Mouse (Mus musculus) ES-E14 (cell line): ENCODE results near the gene Riiad1. TPM values are rescaled to one million over a fixed set of nuclear protein-coding genes. Genes with fewer than 3 reads are reported as not detected.

Experiments
- DNase-seq: peaks from one replicate; pipeline ENCODE4 v3.0.0-alpha.2; 2013; ENCODE audit warnings: low read depth, low spot score
- H3K27ac ChIP-seq: 2 replicates; pipeline ENCODE4 v1.5.1; 2012; ENCODE audit warnings: low read depth, mild to moderate bottlenecking, low read length, moderate library complexity, mixed read lengths; ENCODE audit not compliant: poor library complexity, insufficient read depth, severe bottlenecking
- H3K36me3 ChIP-seq: 2 replicates; pipeline ENCODE4 v1.6.1; 2012; ENCODE audit warnings: mild to moderate bottlenecking, low read length, moderate library complexity, mixed read lengths; ENCODE audit not compliant: control insufficient read depth, poor library complexity, insufficient read depth, severe bottlenecking
- H3K4me1 ChIP-seq, 2 experiments: fragments of 150-350 bp in 1 of 2; sonication (generic) in 1 of 2; 2 replicates each; pipeline ENCODE4 v1.6.1; 2012; ENCODE audit warnings: low read length in 2 of 2, mild to moderate bottlenecking in 1 of 2, mixed read lengths in 1 of 2; ENCODE audit not compliant: control insufficient read depth in 2 of 2, insufficient read depth in 2 of 2, poor library complexity in 1 of 2
- H3K4me3 ChIP-seq, 2 experiments: fragments of 150-350 bp in 1 of 2; sonication (generic) in 1 of 2; 2 replicates each; pipeline ENCODE4 v1.5.1; 2012; ENCODE audit warnings: low read length in 2 of 2, low read depth in 1 of 2, mild to moderate bottlenecking in 1 of 2, mixed read lengths in 1 of 2; ENCODE audit not compliant: insufficient read depth in 1 of 2, poor library complexity in 1 of 2, severe bottlenecking in 1 of 2
- H3K9ac ChIP-seq: 2 replicates; pipeline ENCODE4 v1.6.1; 2012; ENCODE audit warnings: low read depth, mild to moderate bottlenecking, low read length, mixed read lengths; ENCODE audit not compliant: poor library complexity, insufficient read depth, severe bottlenecking
- H3K9me3 ChIP-seq: fragments of 150-350 bp; sonication (generic); 2 replicates; pipeline ENCODE4 v1.6.1; 2012; ENCODE audit warnings: low read depth, mild to moderate bottlenecking, low read length; ENCODE audit not compliant: control insufficient read depth, insufficient read depth
- CHD2 ChIP-seq: IDR thresholded peaks from 2 replicates; pipeline ENCODE4 v1.6.1; 2014; ENCODE audit warnings: mild to moderate bottlenecking, low read depth, low read length, inconsistent platforms
- HCFC1 ChIP-seq: IDR thresholded peaks from 2 replicates; pipeline ENCODE4 v1.6.1; 2012; ENCODE audit warnings: low read length, inconsistent platforms, borderline replicate concordance; ENCODE audit not compliant: insufficient read depth
- MAFK ChIP-seq: IDR thresholded peaks from 2 replicates; pipeline ENCODE4 v1.6.1; 2014; ENCODE audit warnings: mild to moderate bottlenecking, low read depth, low read length, inconsistent platforms; ENCODE audit not compliant: insufficient read depth
- ZC3H11A ChIP-seq: IDR thresholded peaks from 2 replicates; pipeline ENCODE4 v1.6.1; 2012; ENCODE audit warnings: low read depth, mild to moderate bottlenecking, inconsistent platforms, low read length, borderline replicate concordance
- ZNF384 ChIP-seq: IDR thresholded peaks from 2 replicates; pipeline ENCODE4 v1.6.1; 2012; ENCODE audit warnings: low read depth, low read length, inconsistent platforms
- in situ Hi-C, 2 experiments: fragments of 600-800 bp; cut with MboI; formaldehyde crosslinking; loops; one replicate each; pipeline ENCODE4 v1.15.1; 2025; ENCODE audit warnings: low sequenced_read_pairs in 2 of 2, inconsistent platforms in 1 of 2; ENCODE audit not compliant: unreplicated experiment in 2 of 2
- total RNA-seq: library from RNA; depleted of rRNA; stranded (reverse); fragments of 300-350 nt; gene quantifications from 2 replicates; pipeline ENCODE4 v1.2.3, GENCODE M21; 2012

The Riiad1 gene
- total RNA-seq, 1 experiment = not detected

DNA sequence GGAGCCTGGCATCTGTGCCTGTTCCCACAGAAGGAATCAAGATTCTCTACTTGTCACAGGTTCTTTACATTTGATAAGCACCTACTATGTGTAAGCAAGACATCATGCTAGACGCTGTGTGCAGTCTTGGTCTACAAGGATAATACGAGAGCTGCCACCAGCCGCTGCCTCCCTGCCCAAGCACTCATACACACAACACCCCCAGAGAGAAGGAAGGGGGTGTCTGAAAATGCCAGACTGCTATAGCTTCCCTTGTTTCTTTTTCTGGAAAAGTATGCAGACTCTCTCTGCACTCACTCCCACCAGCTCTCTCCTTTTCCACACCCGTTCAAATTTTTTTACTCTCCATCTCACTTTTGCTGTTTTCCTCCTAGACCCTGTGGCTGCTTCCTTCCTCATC, 2.7 kb downstream of the Riiad1 start:
- Histone ChIP-seq H3K4me3 (no peak overlapping the region), H3K4me1 (peaks cover 2 to 11% of the 10 kb centered on the region in 2 experiments; a peak in 1 of 4 replicates), H3K27ac (no peak overlapping the region), H3K36me3 (no peaks in the 10 kb centered on the region), H3K9me3 (no peaks in the 10 kb centered on the region), H3K9ac (no peak overlapping the region)
- DNase-seq = no peak
- in situ Hi-C loops = no loop called here
- TF ChIP-seq ZNF384 (no peak), CHD2 (no peak), ZC3H11A (no peak), HCFC1 (no peak), MAFK (no peak)

DNA sequence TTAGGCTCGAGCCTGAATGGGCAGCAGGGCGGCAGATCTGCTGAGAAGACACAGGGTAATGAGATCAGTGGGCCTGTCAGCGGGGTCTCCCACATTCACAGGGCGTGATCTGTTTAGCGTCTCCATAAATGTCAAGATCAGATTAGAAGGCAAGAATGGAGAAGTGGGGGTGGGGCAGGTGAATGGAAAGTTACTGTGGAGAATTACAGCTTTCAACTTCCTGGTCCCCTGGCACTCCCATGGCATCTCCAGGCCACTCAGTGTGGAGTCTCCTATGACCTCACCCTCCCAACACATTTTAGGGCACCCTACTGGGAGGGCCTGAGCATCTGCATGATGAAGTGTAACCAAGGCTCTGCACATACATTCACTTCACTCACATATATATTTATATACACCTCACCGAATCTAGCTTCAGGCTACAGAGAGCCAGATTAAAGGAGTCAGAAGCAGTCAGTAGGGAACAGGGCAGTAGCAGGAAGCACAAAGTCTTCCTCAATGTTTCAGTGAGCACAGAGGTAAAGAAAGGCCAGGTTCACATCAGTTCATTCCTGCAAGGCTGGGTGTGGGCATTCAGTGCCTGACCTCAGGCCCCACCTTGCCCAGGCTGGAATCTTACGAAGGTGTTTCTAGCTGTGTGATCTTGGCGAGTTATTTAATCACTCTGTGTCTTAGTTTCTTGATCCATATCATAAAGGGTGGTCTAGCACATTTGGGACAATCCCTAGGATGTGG, 3.7 kb downstream of the Riiad1 start:
- Histone ChIP-seq H3K36me3 (no peaks in the 10 kb centered on the region), H3K4me1 (peaks cover 2 to 11% of the 10 kb centered on the region in 2 experiments; a peak in 1 of 4 replicates), H3K27ac (no peak overlapping the region), H3K9ac (no peak overlapping the region), H3K4me3 (no peak overlapping the region), H3K9me3 (no peaks in the 10 kb centered on the region)
- no peak for DNase-seq
- TF ChIP-seq ZC3H11A (no peak), MAFK (no peak), CHD2 (no peak), ZNF384 (no peak), HCFC1 (no peak)
- in situ Hi-C loops = no loop called here

DNA sequence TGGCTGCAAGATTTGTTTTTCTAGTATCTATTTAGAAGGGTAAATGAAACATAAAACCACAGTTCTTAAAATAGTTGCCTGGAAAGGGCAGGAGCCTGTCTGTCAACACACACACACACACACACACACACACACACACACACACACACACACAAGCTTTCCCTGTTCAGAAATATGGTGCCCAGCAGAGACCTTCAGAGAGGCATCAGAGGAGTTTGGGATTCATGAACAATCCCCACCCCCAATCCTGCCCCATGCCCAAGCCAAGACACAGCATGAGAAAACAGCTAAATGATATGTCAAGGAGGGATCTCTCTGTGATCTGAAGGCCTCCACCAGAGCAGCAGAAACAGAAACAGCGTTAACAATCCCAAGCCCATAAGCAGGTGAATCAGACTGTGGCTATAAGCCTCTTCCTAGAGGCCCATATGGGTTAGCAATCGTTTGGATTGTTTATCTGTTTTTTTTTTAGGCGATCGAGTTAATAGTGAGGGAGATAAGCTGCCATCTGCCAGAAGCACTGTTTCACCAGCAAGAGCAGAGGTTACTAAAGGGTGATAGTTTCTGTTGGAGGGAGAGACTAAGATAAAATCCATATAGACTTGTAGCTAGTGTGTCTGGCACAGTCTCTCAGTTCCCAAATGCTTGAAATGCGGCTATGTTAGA, 6.4 kb downstream of the Riiad1 start:
- in situ Hi-C loops = no loop called here
- no peak for DNase-seq
- Histone ChIP-seq H3K27ac (no peak overlapping the region), H3K4me1 (peaks cover 0 to 7% of the 10 kb centered on the region in 2 experiments; a peak in 1 of 4 replicates), H3K36me3 (no peaks in the 10 kb centered on the region), H3K9ac (no peak overlapping the region), H3K9me3 (no peaks in the 10 kb centered on the region), H3K4me3 (no peak overlapping the region)
- TF ChIP-seq ZC3H11A = no peak
- no peak for TF ChIP-seq HCFC1
- no peak for TF ChIP-seq MAFK
- no peak for TF ChIP-seq ZNF384
- TF ChIP-seq CHD2 = no peak

DNA sequence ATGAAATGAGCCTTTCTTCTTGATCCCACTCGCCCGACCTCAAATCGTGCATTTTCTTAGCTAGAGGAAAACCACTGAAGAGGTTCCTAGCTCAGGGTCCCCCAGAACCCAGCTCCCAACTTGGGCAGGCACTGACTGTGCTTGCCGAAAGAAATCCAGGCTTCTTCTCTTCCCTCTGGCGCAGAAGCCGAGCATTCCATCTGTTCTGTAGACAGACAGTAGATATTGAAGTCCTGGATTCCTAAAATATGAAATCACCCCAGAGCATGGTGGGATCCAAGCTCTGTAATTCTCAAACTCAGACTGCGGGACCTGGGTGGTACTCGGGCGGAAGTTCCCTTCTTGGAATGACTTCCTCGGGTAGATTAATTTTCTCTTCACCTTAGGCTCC, 7.0 kb downstream of the Riiad1 start:
- no peak overlapping the region for H3K4me3 ChIP-seq
- H3K4me1 ChIP-seq = peaks cover 0 to 7% of the 10 kb centered on the region in 2 experiments; a peak in 1 of 4 replicates
- no peak for DNase-seq
- TF ChIP-seq HCFC1 (no peak), CHD2 (no peak)
- no peaks in the 10 kb centered on the region for H3K36me3 ChIP-seq
- H3K9me3 ChIP-seq = no peaks in the 10 kb centered on the region
- in situ Hi-C loops = no loop called here
- H3K27ac ChIP-seq = no peak overlapping the region
- no peak overlapping the region for H3K9ac ChIP-seq
